Mouse (Mus musculus) C2C12 (cell line): ENCODE data around the gene Lmx1b.

Experiments used
- CEBPB ChIP-seq: IDR thresholded peaks from one replicate; pipeline ENCODE4 v1.6.1; 2011; ENCODE audit warnings: low read depth, mild to moderate bottlenecking, control low read depth, moderate library complexity
- CTCF ChIP-seq: IDR thresholded peaks from one replicate; pipeline ENCODE4 v1.5.1; 2011; ENCODE audit not compliant: control insufficient read depth, insufficient read depth, insufficient read length
- MAX ChIP-seq: IDR thresholded peaks from one replicate; pipeline ENCODE4 v1.6.1; 2011; ENCODE audit warnings: mild to moderate bottlenecking, control low read depth

DNA sequence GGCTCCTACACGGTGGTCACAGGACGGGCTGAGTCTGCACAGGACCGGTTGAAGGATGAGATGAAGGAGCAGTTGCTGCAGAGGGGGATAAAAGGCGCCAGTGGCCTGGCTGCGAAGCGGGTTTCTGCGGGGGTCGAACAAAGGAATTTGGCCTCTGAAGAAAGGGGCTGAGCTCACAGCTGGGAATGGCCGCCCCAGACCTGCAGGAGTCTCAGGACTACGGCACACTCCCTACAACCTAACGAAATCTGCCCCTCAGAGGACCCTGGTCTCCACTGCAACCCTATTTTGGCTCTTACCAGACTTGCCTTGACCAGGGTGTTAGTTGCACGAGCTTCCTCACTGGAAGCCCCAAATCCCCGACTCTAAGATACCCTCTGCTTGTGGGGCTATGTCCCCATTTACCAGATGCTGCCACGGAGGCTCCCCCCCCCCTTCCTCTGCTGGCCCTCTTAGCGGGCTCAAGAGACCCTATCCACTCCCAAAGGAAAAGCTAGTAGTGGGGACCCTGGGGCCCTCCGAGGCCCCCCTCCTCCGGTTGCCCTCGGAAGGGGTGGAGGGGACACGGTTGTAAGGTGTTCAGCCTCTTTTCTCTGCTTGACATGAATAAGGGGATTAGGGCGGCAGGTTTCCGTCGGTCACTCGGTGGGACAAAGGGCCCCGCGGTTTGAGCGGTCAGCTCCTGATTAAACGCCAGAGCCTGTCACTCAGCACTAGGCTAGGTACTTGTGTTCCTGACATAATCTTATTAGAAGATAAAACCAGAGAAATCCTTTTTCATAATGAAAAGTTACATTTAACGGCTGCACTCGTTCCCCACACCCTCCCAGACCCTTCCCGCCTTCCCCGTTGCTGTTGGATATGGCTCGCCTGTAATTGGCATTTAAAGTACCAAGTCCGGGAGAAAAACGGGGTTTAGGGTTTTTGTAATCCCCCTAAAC is 10.0 kb downstream of the Lmx1b start:
- TF ChIP-seq CTCF, result no peak
- no peak for TF ChIP-seq MAX
- no peak for TF ChIP-seq CEBPB
